Mouse (Mus musculus) hindbrain, embryonic 14.5 days (tissue): Measurements from ENCODE around the gene Lrp1. TPM values are rescaled to one million over a fixed set of nuclear protein-coding genes. Genes with fewer than 3 reads are reported as not detected.

Experiments
- ATAC-seq: fragments of 200-750 bp; cut with Nextera tagmentation; 2 replicates; pipeline ENCODE4 v1.8.0; 2017; ENCODE audit warnings: moderate number of reproducible peaks, mild to moderate bottlenecking, moderate TSS enrichment, moderate library complexity; ENCODE audit not compliant: low FRiP score
- DNase-seq: peaks from one replicate; pipeline ENCODE4 v3.0.0-alpha.2; 2015; ENCODE audit warnings: low spot score
- H3K27ac ChIP-seq: fragments of 300-500 bp; sonication (generic); 2 replicates; pipeline ENCODE4 v1.5.1; 2014; ENCODE audit warnings: mild to moderate bottlenecking, moderate library complexity
- H3K27me3 ChIP-seq: fragments of 300-500 bp; sonication (generic); 2 replicates; pipeline ENCODE4 v1.6.1; 2014; ENCODE audit warnings: mild to moderate bottlenecking, low read length, mixed read lengths; ENCODE audit not compliant: control insufficient read depth, insufficient read depth
- H3K36me3 ChIP-seq: fragments of 300-500 bp; sonication (generic); replicated peaks from 2 replicates; pipeline ENCODE4 v1.6.1; 2014; ENCODE audit not compliant: control insufficient read depth, insufficient read depth
- H3K4me1 ChIP-seq: fragments of 300-500 bp; sonication (generic); replicated peaks from 2 replicates; pipeline ENCODE4 v1.6.1; 2014; ENCODE audit warnings: antibody characterized with exemption, low read length, mixed read lengths; ENCODE audit not compliant: control insufficient read depth, insufficient read depth
- H3K4me2 ChIP-seq: fragments of 300-500 bp; sonication (generic); replicated peaks from 2 replicates; pipeline ENCODE4 v1.6.1; 2014; ENCODE audit warnings: mild to moderate bottlenecking, moderate library complexity
- H3K4me3 ChIP-seq: fragments of 300-500 bp; sonication (generic); replicated peaks from 2 replicates; pipeline ENCODE4 v1.5.1; 2014; ENCODE audit warnings: mild to moderate bottlenecking, low read length
- H3K9ac ChIP-seq: fragments of 300-500 bp; sonication (generic); 2 replicates; pipeline ENCODE4 v1.6.1; 2014
- H3K9me3 ChIP-seq: fragments of 300-500 bp; sonication (generic); 2 replicates; pipeline ENCODE4 v1.6.1; 2016; ENCODE audit warnings: low read length; ENCODE audit not compliant: control insufficient read depth
- WGBS: fragments of 180-500 bp; shearing (Covaris S2); extraction: QIAGEN DNeasy Blood & Tissue Kit; methylation state at CpG from one replicate; pipeline ENCODE4 v1.1.7; 2014; 5-methylcytosine and 5-hydroxymethylcytosine counted together
- polyA plus RNA-seq: library from polyadenylated mRNA; unstranded; fragments of >200 nt; fragmentation: Nextera tagmentation; extraction: Ambion mirVana; gene quantifications from 2 replicates; pipeline ENCODE4 v1.2.1, GENCODE M21; 2014

Lrp1 gene
- polyA plus RNA-seq, 1 experiment from 2014 or later = 118 TPM

GRCm38 (mm10) chr10:127515983-127516459 is 104.9 kb downstream of the Lrp1 start:
- Histone ChIP-seq H3K4me2 (no peak overlapping the region), H3K4me1 (peaks cover 44% of the 10 kb centered on the region), H3K9ac (no peak overlapping the region; the same call in 1 of the 2 replicates), H3K9me3 (no peaks in the 10 kb centered on the region), H3K27ac (no peak overlapping the region), H3K4me3 (no peak overlapping the region), H3K27me3 (no peaks in the 10 kb centered on the region), H3K36me3 (peaks cover 11% of the 10 kb centered on the region; the same call in 1 of the 2 replicates)
- WGBS = 17% methylated on average over 8 of the region's 8 CpGs
- DNase-seq = no peak
- no peak for ATAC-seq

GRCm38 (mm10) chr10:127515271-127515982 is 105.5 kb downstream of the Lrp1 start:
- no peak overlapping the region for H3K9ac ChIP-seq
- peaks cover 50% of the 10 kb centered on the region for H3K4me1 ChIP-seq
- no peak overlapping the region for H3K4me2 ChIP-seq
- no peak for ATAC-seq
- H3K36me3 ChIP-seq = peaks cover 11% of the 10 kb centered on the region; the same call in 1 of the 2 replicates
- no peak overlapping the region for H3K27ac ChIP-seq
- WGBS = 24% methylated on average over 9 of the region's 9 CpGs
- H3K9me3 ChIP-seq = no peaks in the 10 kb centered on the region
- no peaks in the 10 kb centered on the region for H3K27me3 ChIP-seq
- no peak for DNase-seq
- H3K4me3 ChIP-seq = no peak overlapping the region

- no peak within 1 kb of the TSS for H3K4me3 ChIP-seq
- H3K9me3 ChIP-seq = no peaks in the 10 kb centered on the region
Measured at GRCm38 (mm10) chr10:127514764-127515163, 106.2 kb downstream of the Lrp1 start, which contains the start of gene Ndufa4l2. Ndufa4l2 (plus strand) TSS chr10:127514967.

GRCm38 (mm10) chr10:127514111-127514698 is 106.7 kb downstream of the Lrp1 start:
- no peak for DNase-seq

More at GRCm38 (mm10) chr10:127514764-127515163, 106.2 kb downstream of the Lrp1 start, which contains the start of gene Ndufa4l2:
- peaks cover 11% of the 10 kb centered on the region; the same call in 1 of the 2 replicates for H3K36me3 ChIP-seq
- H3K4me2 ChIP-seq = peak within 1 kb of the TSS; percentile 75
- no peaks in the 10 kb centered on the region for H3K27me3 ChIP-seq
- no peak for DNase-seq
- peaks cover 57% of the 10 kb centered on the region for H3K4me1 ChIP-seq
- WGBS = 22% methylated on average over 6 of the region's 6 CpGs
- peak within 1 kb of the TSS; percentile 37; the same call in 1 of the 2 replicates for H3K9ac ChIP-seq
- no peak for ATAC-seq
- no peak within 1 kb of the TSS for H3K27ac ChIP-seq

GRCm38 (mm10) chr10:127513501-127514091 is 107.4 kb downstream of the Lrp1 start:
- H3K4me3 ChIP-seq = no peak overlapping the region
- H3K27ac ChIP-seq = peak overlapping the region; percentile 97
- H3K27me3 ChIP-seq = no peaks in the 10 kb centered on the region
- no peak for DNase-seq
- peaks cover 66% of the 10 kb centered on the region for H3K4me1 ChIP-seq
- no peaks in the 10 kb centered on the region for H3K9me3 ChIP-seq
- peaks cover 9% of the 10 kb centered on the region; the same call in 1 of the 2 replicates for H3K36me3 ChIP-seq
- H3K9ac ChIP-seq = peak overlapping the region; percentile 37; the same call in 1 of the 2 replicates
- no peak for ATAC-seq
- WGBS = 1% methylated on average over 16 of the region's 16 CpGs
- peak overlapping the region; percentile 75 for H3K4me2 ChIP-seq

More at GRCm38 (mm10) chr10:127514111-127514698, 106.7 kb downstream of the Lrp1 start:
- WGBS = 14% methylated on average over 13 of the region's 13 CpGs
- Histone ChIP-seq H3K9me3 (no peaks in the 10 kb centered on the region), H3K4me3 (no peak overlapping the region), H3K36me3 (peaks cover 11% of the 10 kb centered on the region; the same call in 1 of the 2 replicates), H3K27me3 (no peaks in the 10 kb centered on the region), H3K9ac (no peak overlapping the region), H3K4me2 (peak overlapping the region; percentile 75), H3K27ac (no peak overlapping the region), H3K4me1 (peaks cover 62% of the 10 kb centered on the region)
- no peak for ATAC-seq

GRCm38 (mm10) chr10:127512813-127513212 is 108.1 kb downstream of the Lrp1 start:
- 0% methylated on average over 27 of the region's 27 CpGs for WGBS
- ATAC-seq = peak; percentile 19; the same call in 1 of the 2 replicates

GRCm38 (mm10) chr10:127512307-127512666 is 108.7 kb downstream of the Lrp1 start:
- H3K27me3 ChIP-seq = no peaks in the 10 kb centered on the region
- DNase-seq (no peak), ATAC-seq (no peak)
- H3K4me3 ChIP-seq = peak overlapping the region; percentile 30
- H3K36me3 ChIP-seq = no peaks in the 10 kb centered on the region
- WGBS = 4% methylated on average over 7 of the region's 7 CpGs
- peaks cover 68% of the 10 kb centered on the region for H3K4me1 ChIP-seq
- H3K4me2 ChIP-seq = peak overlapping the region; percentile 75
- peak overlapping the region; percentile 97 for H3K27ac ChIP-seq
- peak overlapping the region; percentile 61 for H3K9ac ChIP-seq
- H3K9me3 ChIP-seq = no peaks in the 10 kb centered on the region

More at GRCm38 (mm10) chr10:127512813-127513212, 108.1 kb downstream of the Lrp1 start:
- Histone ChIP-seq H3K27me3 (no peaks in the 10 kb centered on the region), H3K27ac (peak overlapping the region; percentile 97), H3K9me3 (no peaks in the 10 kb centered on the region), H3K9ac (peak overlapping the region; percentile 61; the same call in 1 of the 2 replicates), H3K4me2 (peak overlapping the region; percentile 75), H3K4me1 (peaks cover 70% of the 10 kb centered on the region), H3K36me3 (0 out of 2 replicates have a peak, but pooled peaks cover 4% of the 10 kb centered on the region), H3K4me3 (0 out of 2 replicates have a peak overlapping the region, but pooled peaks have one; percentile 30)
- DNase-seq = peak; percentile 96

- H3K9ac ChIP-seq = peak overlapping the region; percentile 61
- peak overlapping the region; percentile 75 for H3K4me2 ChIP-seq
- peaks cover 63% of the 10 kb centered on the region for H3K4me1 ChIP-seq
- peak overlapping the region; percentile 97 for H3K27ac ChIP-seq
- H3K9me3 ChIP-seq = no peaks in the 10 kb centered on the region
- H3K4me3 ChIP-seq = peak overlapping the region; percentile 30
- no peaks in the 10 kb centered on the region; the same call in 1 of the 2 replicates for H3K27me3 ChIP-seq
- H3K36me3 ChIP-seq = no peaks in the 10 kb centered on the region
- DNase-seq (peak; percentile 80), ATAC-seq (peak; percentile 9; the same call in 1 of the 2 replicates)
- 0% methylated on average over 44 of the region's 46 CpGs for WGBS
Measured at GRCm38 (mm10) chr10:127511634-127512306, 109.2 kb downstream of the Lrp1 start.
